Mouse (Mus musculus) liver, postnatal 0 days (tissue): ENCODE measurements around the gene Tpr. TPM values are rescaled to one million over a fixed set of nuclear protein-coding genes. Genes with fewer than 3 reads are reported as not detected.

Source experiments
- ATAC-seq: fragments of 200-750 bp; cut with Nextera tagmentation; 2 replicates; pipeline ENCODE4 v1.8.0; 2017; ENCODE audit warnings: mild to moderate bottlenecking, moderate library complexity
- DNase-seq: peaks from one replicate; pipeline ENCODE4 v3.0.0-alpha.2; 2016
- H3K27ac ChIP-seq: fragments of 300-500 bp; sonication (generic); 2 replicates; pipeline ENCODE4 v1.5.1; 2014; ENCODE audit warnings: antibody characterized with exemption, moderate library complexity, mild to moderate bottlenecking, low read depth
- H3K27me3 ChIP-seq: fragments of 300-500 bp; sonication (generic); 2 replicates; pipeline ENCODE4 v1.6.1; 2014; ENCODE audit warnings: low read length, control low read depth, mixed read lengths; ENCODE audit not compliant: insufficient read depth
- H3K36me3 ChIP-seq: fragments of 300-500 bp; sonication (generic); replicated peaks from 2 replicates; pipeline ENCODE4 v1.6.1; 2014; ENCODE audit warnings: mild to moderate bottlenecking, control low read depth, low read length, moderate library complexity, mixed read lengths; ENCODE audit not compliant: insufficient read depth
- H3K4me1 ChIP-seq: fragments of 300-500 bp; sonication (generic); 2 replicates; pipeline ENCODE4 v1.6.1; 2014; ENCODE audit warnings: antibody characterized with exemption, mild to moderate bottlenecking, control low read depth; ENCODE audit not compliant: insufficient read depth
- H3K4me2 ChIP-seq: fragments of 300-500 bp; sonication (generic); 2 replicates; pipeline ENCODE4 v1.6.1; 2014; ENCODE audit warnings: low read depth, mild to moderate bottlenecking, low read length, moderate library complexity, mixed read lengths
- H3K4me3 ChIP-seq: fragments of 300-500 bp; sonication (generic); 2 replicates; pipeline ENCODE4 v1.5.1; 2014; ENCODE audit warnings: low read depth, low read length
- H3K9ac ChIP-seq: fragments of 300-500 bp; sonication (generic); replicated peaks from 2 replicates; pipeline ENCODE4 v1.6.1; 2014; ENCODE audit warnings: mild to moderate bottlenecking, moderate library complexity
- H3K9me3 ChIP-seq: fragments of 300-500 bp; sonication (generic); 2 replicates; pipeline ENCODE4 v1.6.1; 2016; ENCODE audit warnings: mild to moderate bottlenecking, control low read depth, low read length, mixed read lengths
- CTCF ChIP-seq: sonication (generic); IDR thresholded peaks from 2 replicates; pipeline ENCODE4 v1.5.1; 2016; ENCODE audit warnings: antibody characterized with exemption, low read depth
- EP300 ChIP-seq: IDR thresholded peaks from 2 replicates; pipeline ENCODE4 v1.6.1; 2016; ENCODE audit warnings: antibody characterized with exemption, low read depth, mild to moderate bottlenecking
- WGBS: fragments of 180-500 bp; shearing (Covaris S2); extraction: QIAGEN DNeasy Blood & Tissue Kit; methylation state at CpG from one replicate; pipeline ENCODE4 v1.1.7; 2014; ENCODE audit not compliant: insufficient replicate concordance; 5-methylcytosine and 5-hydroxymethylcytosine counted together
- polyA plus RNA-seq: library from polyadenylated mRNA; unstranded; fragments of >200 nt; fragmentation: Nextera tagmentation; extraction: Ambion mirVana; gene quantifications from 2 replicates; pipeline ENCODE4 v1.2.1, GENCODE M21; 2015

Tpr gene
- polyA plus RNA-seq, 1 experiment from 2014 or later, result 68.2 TPM

DNA sequence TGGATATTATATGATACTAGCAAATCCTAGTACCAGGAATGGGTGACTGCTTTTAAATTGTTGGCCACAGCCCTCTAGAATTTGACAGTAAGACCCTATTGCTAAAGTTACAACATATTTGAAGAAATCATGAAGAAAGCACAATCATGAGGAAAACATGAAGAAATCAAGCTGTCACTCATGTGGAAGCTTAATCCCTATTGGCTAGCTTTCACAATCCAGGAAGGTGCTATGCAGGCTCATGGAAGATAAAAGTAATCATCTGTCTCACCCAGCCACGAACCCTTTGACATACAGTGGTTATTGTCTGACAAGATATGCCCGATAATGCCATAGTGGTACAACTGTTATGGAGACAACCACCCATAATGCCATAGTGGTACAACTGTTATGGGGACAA, 105.5 kb downstream of the Tpr start:
- no peak for TF ChIP-seq EP300
- TF ChIP-seq CTCF, result no peak
- H3K27me3 ChIP-seq, result no peaks in the 10 kb centered on the region
- no peaks in the 10 kb centered on the region for H3K9me3 ChIP-seq
- H3K4me1 ChIP-seq, result no peaks in the 10 kb centered on the region
- no peak overlapping the region for H3K9ac ChIP-seq
- DNase-seq, result no peak
- no peak overlapping the region for H3K27ac ChIP-seq
- 71% methylated on average over 2 of the region's 2 CpGs for WGBS
- no peaks in the 10 kb centered on the region for H3K36me3 ChIP-seq
- ATAC-seq, result no peak
- H3K4me2 ChIP-seq, result no peak overlapping the region
- H3K4me3 ChIP-seq, result no peak overlapping the region

Other genes with a start within 250 kb of the Tpr start
- gene Pdc, start 73.4 kb upstream of the Tpr start, polyA plus RNA-seq, result not detected in 2 replicates
- gene Odr4, start 242 bp downstream of the Tpr start, polyA plus RNA-seq, result 16.4 and 20.4 TPM in 2 replicates
- 0.25 and 0.32 TPM in 2 replicates for gene Prg4, start 73.3 kb downstream of the Tpr start, polyA plus RNA-seq